25 mouse cellular contexts compared by ENCODE assay signal in the genomic region with DNA sequence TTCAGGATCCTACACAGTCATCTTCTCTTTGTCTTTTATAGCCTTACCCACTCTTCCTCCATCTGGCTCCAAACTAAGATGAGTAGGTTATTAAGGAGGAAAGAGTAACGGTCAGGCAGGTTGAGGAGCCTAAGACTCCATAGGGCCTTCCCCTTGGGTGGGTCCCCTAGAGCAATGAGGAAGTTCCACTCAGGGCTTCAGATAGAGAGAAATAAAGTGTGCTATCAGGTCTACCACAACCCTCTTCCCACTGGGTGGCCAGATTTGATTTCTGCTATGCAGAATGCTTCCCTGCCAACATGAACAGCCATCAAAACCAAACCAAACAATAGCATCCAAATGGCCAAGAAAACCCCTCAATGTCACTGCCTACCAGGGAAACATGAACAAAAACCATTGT. TPM values are rescaled to one million over a fixed set of nuclear protein-coding genes. Genes with fewer than 3 reads are reported as not detected.
A peak's percentile ranks its signal among the peaks of the same experiment; 100 is the strongest.
DNase-seq lines count a peak whose midpoint lies in the region; ATAC-seq and TF ChIP-seq lines count a peak whose summit lies in the region.
"Had no signal": no experiment of that assay in that cellular context is flagged by ENCODE, and none has a peak within 500 bp of the region (broad histone marks: within the 10 kb centered on the region; RNA-seq: fewer than 3 reads in every experiment).

No protein-coding gene starts in this region.

- H3K36me3 ChIP-seq in midbrain, embryonic 11.5 days (ENCODE audit: control insufficient read depth, insufficient read depth, low read length), result no peaks in the 10 kb centered on the region
- H3K36me3 ChIP-seq in midbrain, embryonic 14.5 days (ENCODE audit: control insufficient read depth, insufficient read depth, low read length), result no peaks in the 10 kb centered on the region
- H3K36me3 ChIP-seq in intestine, embryonic 16.5 days (ENCODE audit: control insufficient read depth, insufficient read depth, low read length), result no peaks in the 10 kb centered on the region
- H3K36me3 ChIP-seq in liver, postnatal 0 days (replicated peaks; ENCODE audit: insufficient read depth, low read length), result no peaks in the 10 kb centered on the region
- H3K36me3 ChIP-seq: embryonic facial prominence, embryonic 15.5 days; forebrain, embryonic 15.5 days; heart, embryonic 13.5 days; hindbrain, embryonic 13.5 days; liver, embryonic 15.5 days; midbrain, embryonic 10.5 days; stomach, embryonic 15.5 days had no signal

- no peak overlapping the region for H3K27ac ChIP-seq in midbrain, embryonic 11.5 days (ENCODE audit: low read depth, low read length)
- H3K27ac ChIP-seq in midbrain, embryonic 14.5 days (replicated peaks; ENCODE audit: low read depth, low read length), result no peak overlapping the region
- H3K27ac ChIP-seq in intestine, embryonic 16.5 days (ENCODE audit: low read length), result no peak overlapping the region
- no peak overlapping the region for H3K27ac ChIP-seq in liver, postnatal 0 days (ENCODE audit: low read depth)
- H3K27ac ChIP-seq: embryonic facial prominence, embryonic 15.5 days; forebrain, embryonic 15.5 days; heart, adult 2 months; heart, embryonic 13.5 days; hindbrain, embryonic 13.5 days; liver, embryonic 15.5 days; midbrain, embryonic 10.5 days; stomach, embryonic 15.5 days had no signal

- no peak overlapping the region for H3K9ac ChIP-seq in midbrain, embryonic 11.5 days (ENCODE audit: low read length)
- H3K9ac ChIP-seq in midbrain, embryonic 14.5 days (replicated peaks; ENCODE audit: low read length), result no peak overlapping the region
- H3K9ac ChIP-seq in intestine, embryonic 16.5 days (ENCODE audit: low read depth, low read length), result no peak overlapping the region
- no peak overlapping the region for H3K9ac ChIP-seq in liver, postnatal 0 days (replicated peaks)
- H3K9ac ChIP-seq: embryonic facial prominence, embryonic 15.5 days; forebrain, embryonic 15.5 days; heart, embryonic 13.5 days; hindbrain, embryonic 13.5 days; liver, embryonic 15.5 days; stomach, embryonic 15.5 days had no signal

- no peaks in the 10 kb centered on the region for H3K4me1 ChIP-seq in midbrain, embryonic 11.5 days (ENCODE audit: control insufficient read depth, insufficient read depth, low read length)
- no peaks in the 10 kb centered on the region for H3K4me1 ChIP-seq in midbrain, embryonic 14.5 days (ENCODE audit: control insufficient read depth, insufficient read depth, low read length)
- peaks cover 16% of the 10 kb centered on the region for H3K4me1 ChIP-seq in intestine, embryonic 16.5 days (ENCODE audit: control insufficient read depth, insufficient read depth, low read length)
- peaks cover 24% of the 10 kb centered on the region for H3K4me1 ChIP-seq in liver, postnatal 0 days (ENCODE audit: insufficient read depth)
- H3K4me1 ChIP-seq: embryonic facial prominence, embryonic 15.5 days; forebrain, embryonic 15.5 days; heart, embryonic 13.5 days; hindbrain, embryonic 13.5 days; stomach, embryonic 15.5 days had no signal

- no peak overlapping the region for H3K4me2 ChIP-seq in midbrain, embryonic 11.5 days
- no peak overlapping the region for H3K4me2 ChIP-seq in midbrain, embryonic 14.5 days (ENCODE audit: low read length)
- no peak overlapping the region for H3K4me2 ChIP-seq in intestine, embryonic 16.5 days (ENCODE audit: low read depth, low read length)
- H3K4me2 ChIP-seq in liver, postnatal 0 days (ENCODE audit: low read depth, low read length), result no peak overlapping the region
- H3K4me2 ChIP-seq: embryonic facial prominence, embryonic 15.5 days; forebrain, embryonic 15.5 days; heart, embryonic 13.5 days; hindbrain, embryonic 13.5 days; liver, embryonic 15.5 days; stomach, embryonic 15.5 days had no signal

- 89% methylated on average over 1 of the region's 1 CpGs for WGBS in midbrain, embryonic 11.5 days
- 89% methylated on average over 1 of the region's 1 CpGs for WGBS in midbrain, embryonic 14.5 days
- 55% methylated on average over 1 of the region's 1 CpGs for WGBS in intestine, embryonic 16.5 days
- WGBS in liver, postnatal 0 days (ENCODE audit: insufficient replicate concordance), result 50% methylated on average over 1 of the region's 1 CpGs

- no peaks in the 10 kb centered on the region for H3K27me3 ChIP-seq in midbrain, embryonic 11.5 days (ENCODE audit: control insufficient read depth, insufficient read depth, low read length)
- no peaks in the 10 kb centered on the region for H3K27me3 ChIP-seq in midbrain, embryonic 14.5 days (ENCODE audit: control insufficient read depth, insufficient read depth, low read length)
- H3K27me3 ChIP-seq in intestine, embryonic 16.5 days (replicated peaks; ENCODE audit: control insufficient read depth, insufficient read depth, low read length), result no peaks in the 10 kb centered on the region
- H3K27me3 ChIP-seq in liver, postnatal 0 days (ENCODE audit: insufficient read depth, low read length), result no peaks in the 10 kb centered on the region
- H3K27me3 ChIP-seq: embryonic facial prominence, embryonic 15.5 days; forebrain, embryonic 15.5 days; heart, embryonic 13.5 days; hindbrain, embryonic 13.5 days; liver, embryonic 15.5 days; stomach, embryonic 15.5 days had no signal

- TF ChIP-seq CTCF in liver, postnatal 0 days (IDR thresholded peaks at IDR 0.05; ENCODE audit: low read depth), result no peak

- DNase-seq in midbrain, embryonic 11.5 days (ENCODE audit: low spot score, missing footprints), result peak; percentile 10
- DNase-seq in midbrain, embryonic 14.5 days, result no peak
- no peak for DNase-seq in liver, postnatal 0 days
- DNase-seq in kidney, postnatal 36 days, result no peak
- DNase-seq in Muller cell, postnatal 12 days (ENCODE audit: inconsistent ontology term), result no peak
- DNase-seq: adrenal gland, postnatal 14 days; cerebellum, adult 9-10 months; gastrocnemius, postnatal 14 days; heart, adult 2 months; kidney, adult 9 months; kidney, postnatal 25 days; layer of hippocampus, postnatal 36 days; lung, postnatal 4 days; right cerebral cortex, postnatal 25 days; thymus, postnatal 36 days had no signal

- no peak overlapping the region for H3K4me3 ChIP-seq in midbrain, embryonic 11.5 days (ENCODE audit: low read depth, low read length)
- no peak overlapping the region for H3K4me3 ChIP-seq in midbrain, embryonic 14.5 days (replicated peaks; ENCODE audit: low read depth, low read length)
- no peak overlapping the region for H3K4me3 ChIP-seq in intestine, embryonic 16.5 days (ENCODE audit: low read length)
- H3K4me3 ChIP-seq in liver, postnatal 0 days (ENCODE audit: low read depth, low read length), result no peak overlapping the region
- H3K4me3 ChIP-seq: embryonic facial prominence, embryonic 15.5 days; forebrain, embryonic 15.5 days; heart, adult 2 months; heart, embryonic 13.5 days; hindbrain, embryonic 13.5 days; liver, embryonic 15.5 days; midbrain, embryonic 10.5 days; stomach, embryonic 15.5 days had no signal

- no peak for ATAC-seq in midbrain, embryonic 11.5 days (ENCODE audit: low FRiP score)
- no peak for ATAC-seq in midbrain, embryonic 14.5 days (ENCODE audit: low FRiP score, low TSS enrichment)
- peak; percentile 56; the same call in 1 of the 2 replicates for ATAC-seq in intestine, embryonic 16.5 days
- ATAC-seq in liver, postnatal 0 days, result no peak
- no peak for ATAC-seq in cerebellum, adult (ENCODE audit: insufficient number of reproducible peaks, low FRiP score, low TSS enrichment)
- ATAC-seq: forebrain, embryonic 15.5 days had no signal

- TF ChIP-seq EP300 in liver, postnatal 0 days (IDR thresholded peaks at IDR 0.05; ENCODE audit: low read depth), result 0 out of 2 replicates have a peak, but pooled peaks have one; percentile 30

- no peaks in the 10 kb centered on the region for H3K9me3 ChIP-seq in midbrain, embryonic 11.5 days (ENCODE audit: control insufficient read depth, low read length)
- no peaks in the 10 kb centered on the region for H3K9me3 ChIP-seq in midbrain, embryonic 14.5 days (ENCODE audit: control insufficient read depth, low read length)
- no peaks in the 10 kb centered on the region for H3K9me3 ChIP-seq in intestine, embryonic 16.5 days (ENCODE audit: control insufficient read depth, low read length)
- no peaks in the 10 kb centered on the region for H3K9me3 ChIP-seq in liver, postnatal 0 days (ENCODE audit: low read length)
- H3K9me3 ChIP-seq: embryonic facial prominence, embryonic 15.5 days; forebrain, embryonic 15.5 days; heart, embryonic 13.5 days; hindbrain, embryonic 13.5 days; liver, embryonic 15.5 days; midbrain, embryonic 10.5 days; stomach, embryonic 15.5 days had no signal

RNA-seq across cellular contexts. Expression of gene Treml4, which starts 3.5 kb away (rescaled TPM):
- 0.18 and 0.33 TPM in 2 replicates for polyA plus RNA-seq in midbrain, embryonic 11.5 days (2014; fragmentation: Nextera tagmentation; extraction: Ambion mirVana)
- polyA plus RNA-seq in midbrain, embryonic 14.5 days (2014; fragmentation: Nextera tagmentation; extraction: Ambion mirVana), result not detected in 2 replicates
- 4.0 and 5.8 TPM in 2 replicates for polyA plus RNA-seq in intestine, embryonic 16.5 days (2015; fragmentation: Nextera tagmentation; extraction: Ambion mirVana)
- 7.9 and 9.2 TPM in 2 replicates for polyA plus RNA-seq in liver, postnatal 0 days (2015; fragmentation: Nextera tagmentation; extraction: Ambion mirVana)
- polyA plus RNA-seq: forebrain, embryonic 15.5 days; hindbrain, embryonic 13.5 days had no signal

RNA-seq across cellular contexts. Expression of gene Trem3, which starts 20.0 kb away (rescaled TPM):
- not detected in 2 replicates for polyA plus RNA-seq in midbrain, embryonic 11.5 days (2014; fragmentation: Nextera tagmentation; extraction: Ambion mirVana)
- polyA plus RNA-seq in midbrain, embryonic 14.5 days (2014; fragmentation: Nextera tagmentation; extraction: Ambion mirVana), result not detected in 2 replicates
- 0.37 and 0.57 TPM in 2 replicates for polyA plus RNA-seq in intestine, embryonic 16.5 days (2015; fragmentation: Nextera tagmentation; extraction: Ambion mirVana)
- polyA plus RNA-seq in liver, postnatal 0 days (2015; fragmentation: Nextera tagmentation; extraction: Ambion mirVana), result 12.2 and 14.3 TPM in 2 replicates
- polyA plus RNA-seq: embryonic facial prominence, embryonic 15.5 days; forebrain, embryonic 15.5 days; heart, adult 2 months; heart, embryonic 13.5 days; hindbrain, embryonic 13.5 days; limb, embryonic 11.5 days; midbrain, embryonic 10.5 days had no signal

RNA-seq across cellular contexts. Expression of gene Treml2, which starts 31.7 kb away (rescaled TPM):
- 0.23 and 0.37 TPM in 2 replicates for polyA plus RNA-seq in midbrain, embryonic 11.5 days (2014; fragmentation: Nextera tagmentation; extraction: Ambion mirVana)
- 0.12 TPM in 1 of 2 replicates, not detected in the other for polyA plus RNA-seq in midbrain, embryonic 14.5 days (2014; fragmentation: Nextera tagmentation; extraction: Ambion mirVana)
- 0.27 and 0.37 TPM in 2 replicates for polyA plus RNA-seq in intestine, embryonic 16.5 days (2015; fragmentation: Nextera tagmentation; extraction: Ambion mirVana)
- 2.0 and 2.7 TPM in 2 replicates for polyA plus RNA-seq in liver, postnatal 0 days (2015; fragmentation: Nextera tagmentation; extraction: Ambion mirVana)

RNA-seq across cellular contexts. Expression of gene Trem1, which starts 35.0 kb away (rescaled TPM):
- 0.12 TPM in 1 of 2 replicates, not detected in the other for polyA plus RNA-seq in midbrain, embryonic 11.5 days (2014; fragmentation: Nextera tagmentation; extraction: Ambion mirVana)
- polyA plus RNA-seq in midbrain, embryonic 14.5 days (2014; fragmentation: Nextera tagmentation; extraction: Ambion mirVana), result not detected in 2 replicates
- 0.56 and 0.72 TPM in 2 replicates for polyA plus RNA-seq in intestine, embryonic 16.5 days (2015; fragmentation: Nextera tagmentation; extraction: Ambion mirVana)
- polyA plus RNA-seq in liver, postnatal 0 days (2015; fragmentation: Nextera tagmentation; extraction: Ambion mirVana), result 1.6 and 2.1 TPM in 2 replicates
- polyA plus RNA-seq: embryonic facial prominence, embryonic 15.5 days; forebrain, embryonic 15.5 days; hindbrain, embryonic 13.5 days; midbrain, embryonic 10.5 days had no signal

RNA-seq across cellular contexts. Expression of gene B430306N03Rik, which starts 48.4 kb away (rescaled TPM):
- 0.03 TPM in 1 of 2 replicates, not detected in the other for polyA plus RNA-seq in midbrain, embryonic 11.5 days (2014; fragmentation: Nextera tagmentation; extraction: Ambion mirVana)
- 0.55 TPM in 1 of 2 replicates, not detected in the other for polyA plus RNA-seq in midbrain, embryonic 14.5 days (2014; fragmentation: Nextera tagmentation; extraction: Ambion mirVana)
- 0.44 and 0.59 TPM in 2 replicates for polyA plus RNA-seq in intestine, embryonic 16.5 days (2015; fragmentation: Nextera tagmentation; extraction: Ambion mirVana)
- polyA plus RNA-seq in liver, postnatal 0 days (2015; fragmentation: Nextera tagmentation; extraction: Ambion mirVana), result 4.7 and 5.1 TPM in 2 replicates
